Mouse (Mus musculus) intestine, postnatal 0 days (tissue): Measurements from ENCODE around the gene Dmap1. TPM values are rescaled to one million over a fixed set of nuclear protein-coding genes. Genes with fewer than 3 reads are reported as not detected.

Experiments used
- ATAC-seq: fragments of 200-750 bp; cut with Nextera tagmentation; 2 replicates; pipeline ENCODE4 v1.8.0; 2017; ENCODE audit warnings: mild to moderate bottlenecking, moderate TSS enrichment, moderate library complexity
- H3K27ac ChIP-seq: fragments of 300-500 bp; sonication (generic); 2 replicates; pipeline ENCODE4 v1.5.1; 2014; ENCODE audit warnings: mild to moderate bottlenecking, low read depth, low read length, moderate library complexity
- H3K27me3 ChIP-seq: fragments of 300-500 bp; sonication (generic); replicated peaks from 2 replicates; pipeline ENCODE4 v1.6.1; 2014; ENCODE audit warnings: low read length, mixed read lengths; ENCODE audit not compliant: control insufficient read depth, insufficient read depth
- H3K36me3 ChIP-seq: fragments of 300-500 bp; sonication (generic); 2 replicates; pipeline ENCODE4 v1.6.1; 2014; ENCODE audit warnings: mild to moderate bottlenecking, moderate library complexity; ENCODE audit not compliant: control insufficient read depth, insufficient read depth
- H3K4me1 ChIP-seq: fragments of 300-500 bp; sonication (generic); replicated peaks from 2 replicates; pipeline ENCODE4 v1.6.1; 2014; ENCODE audit warnings: antibody characterized with exemption, low read length, mixed read lengths; ENCODE audit not compliant: control insufficient read depth, insufficient read depth
- H3K4me2 ChIP-seq: fragments of 300-500 bp; sonication (generic); replicated peaks from 2 replicates; pipeline ENCODE4 v1.6.1; 2014; ENCODE audit warnings: low read depth, mild to moderate bottlenecking, moderate library complexity
- H3K4me3 ChIP-seq: fragments of 300-500 bp; sonication (generic); 2 replicates; pipeline ENCODE4 v1.5.1; 2014; ENCODE audit warnings: low read depth, low read length
- H3K9ac ChIP-seq: fragments of 300-500 bp; sonication (generic); 2 replicates; pipeline ENCODE4 v1.6.1; 2014; ENCODE audit warnings: mild to moderate bottlenecking, low read depth, low read length
- H3K9me3 ChIP-seq: fragments of 300-500 bp; sonication (generic); 2 replicates; pipeline ENCODE4 v1.6.1; 2016; ENCODE audit warnings: mixed run types; ENCODE audit not compliant: control insufficient read depth
- CTCF ChIP-seq: sonication (generic); IDR thresholded peaks from 2 replicates; pipeline ENCODE4 v1.5.1; 2016; ENCODE audit warnings: low read depth, mild to moderate bottlenecking, control low read depth, antibody characterized with exemption, moderate library complexity
- WGBS: fragments of 180-500 bp; shearing (Covaris S2); extraction: QIAGEN DNeasy Blood & Tissue Kit; methylation state at CpG from one replicate; pipeline ENCODE4 v1.1.7; 2014; 5-methylcytosine and 5-hydroxymethylcytosine counted together
- polyA plus RNA-seq: library from polyadenylated mRNA; unstranded; fragments of >200 nt; fragmentation: Nextera tagmentation; extraction: Ambion mirVana; gene quantifications from 2 replicates; pipeline ENCODE4 v1.2.1, GENCODE M21; 2015

Gene Dmap1
- polyA plus RNA-seq, 1 experiment from 2014 or later: 22.7 TPM

DNA sequence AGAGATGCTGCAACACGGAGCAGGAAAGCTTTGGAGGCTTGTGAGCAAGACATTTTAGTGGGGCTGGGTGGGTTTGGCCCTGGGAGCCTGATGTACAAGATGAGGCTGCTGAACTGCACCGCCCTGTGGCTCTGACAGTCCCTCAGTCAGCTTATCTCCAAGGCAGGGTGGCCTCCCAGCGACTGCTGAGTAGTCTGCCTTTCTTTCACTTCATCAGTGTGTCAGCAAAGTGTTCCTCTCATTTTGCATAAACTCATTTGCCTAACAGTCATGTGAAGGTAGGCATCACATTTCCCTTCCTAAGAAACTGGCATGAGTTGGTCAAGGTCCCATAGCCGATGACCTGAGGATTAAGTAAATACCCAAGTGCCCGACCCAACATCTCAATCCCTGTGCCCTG, 29.3 kb downstream of the Dmap1 start:
- no peak overlapping the region for H3K4me3 ChIP-seq
- H3K27ac ChIP-seq: no peak overlapping the region
- H3K36me3 ChIP-seq: peaks cover 18% of the 10 kb centered on the region; the same call in 1 of the 2 replicates
- H3K9me3 ChIP-seq: no peaks in the 10 kb centered on the region
- no peaks in the 10 kb centered on the region for H3K27me3 ChIP-seq
- H3K4me2 ChIP-seq: no peak overlapping the region
- TF ChIP-seq CTCF: 0 out of 2 replicates have a peak, but pooled peaks have one; percentile 26
- WGBS: 55% methylated on average over 5 of the region's 5 CpGs
- H3K9ac ChIP-seq: no peak overlapping the region
- H3K4me1 ChIP-seq: no peaks in the 10 kb centered on the region
- ATAC-seq: no peak

GRCm38 (mm10) chr4:117651626-117652101, 30.4 kb downstream of the Dmap1 start:
- Histone ChIP-seq H3K27ac (no peak overlapping the region), H3K4me1 (0 out of 2 replicates have a peak, but pooled peaks cover 3% of the 10 kb centered on the region), H3K27me3 (no peaks in the 10 kb centered on the region), H3K4me2 (no peak overlapping the region), H3K9me3 (no peaks in the 10 kb centered on the region), H3K4me3 (no peak overlapping the region), H3K9ac (no peak overlapping the region), H3K36me3 (peaks cover 18% of the 10 kb centered on the region; the same call in 1 of the 2 replicates)
- no peak for ATAC-seq
- no peak for TF ChIP-seq CTCF
- 77% methylated on average over 8 of the region's 8 CpGs for WGBS

GRCm38 (mm10) chr4:117646926-117647755, 34.9 kb downstream of the Dmap1 start:
- no peak for TF ChIP-seq CTCF
- Histone ChIP-seq H3K36me3 (peaks cover 18% of the 10 kb centered on the region; the same call in 1 of the 2 replicates), H3K4me2 (no peak overlapping the region), H3K27me3 (no peaks in the 10 kb centered on the region), H3K4me3 (no peak overlapping the region), H3K9ac (no peak overlapping the region), H3K27ac (peak overlapping the region; percentile 60; the same call in 1 of the 2 replicates), H3K9me3 (no peaks in the 10 kb centered on the region), H3K4me1 (peaks cover 6% of the 10 kb centered on the region; the same call in 1 of the 2 replicates)
- ATAC-seq: no peak
- WGBS: 80% methylated on average over 23 of the region's 23 CpGs

GRCm38 (mm10) chr4:117646496-117646895, 35.6 kb downstream of the Dmap1 start:
- peak overlapping the region; percentile 60 for H3K27ac ChIP-seq
- H3K9ac ChIP-seq: no peak overlapping the region
- H3K4me1 ChIP-seq: peaks cover 10% of the 10 kb centered on the region; the same call in 1 of the 2 replicates
- H3K9me3 ChIP-seq: no peaks in the 10 kb centered on the region
- no peak overlapping the region for H3K4me3 ChIP-seq
- ATAC-seq: no peak
- peaks cover 18% of the 10 kb centered on the region; the same call in 1 of the 2 replicates for H3K36me3 ChIP-seq
- 58% methylated on average over 8 of the region's 8 CpGs for WGBS
- H3K27me3 ChIP-seq: no peaks in the 10 kb centered on the region
- H3K4me2 ChIP-seq: no peak overlapping the region
- TF ChIP-seq CTCF: no peak

DNA sequence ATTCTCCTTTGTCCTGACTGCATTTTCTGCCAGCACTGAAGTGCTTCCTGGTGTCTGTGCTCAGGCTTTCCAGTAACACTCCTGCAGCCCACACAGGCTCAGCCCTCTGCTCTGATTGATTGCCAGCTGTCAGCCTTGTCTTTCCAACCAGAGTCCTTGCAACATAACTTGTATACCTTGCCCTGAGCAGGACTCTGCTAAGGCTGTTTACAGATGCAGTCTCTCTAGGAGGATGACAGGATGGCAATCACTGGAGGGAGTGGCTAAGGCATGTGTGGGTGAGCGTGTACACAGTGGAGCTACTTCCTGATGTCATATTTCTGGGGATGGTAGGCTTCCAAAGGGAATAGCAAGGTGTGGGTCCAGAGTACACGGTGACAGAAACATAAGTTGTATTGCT, 36.2 kb downstream of the Dmap1 start:
- TF ChIP-seq CTCF: no peak
- H3K9ac ChIP-seq: no peak overlapping the region
- ATAC-seq: peak; percentile 93
- H3K27ac ChIP-seq: peak overlapping the region; percentile 60; the same call in 1 of the 2 replicates
- H3K36me3 ChIP-seq: peaks cover 13% of the 10 kb centered on the region; the same call in 1 of the 2 replicates
- H3K4me1 ChIP-seq: peaks cover 15% of the 10 kb centered on the region
- H3K9me3 ChIP-seq: no peaks in the 10 kb centered on the region
- H3K4me2 ChIP-seq: no peak overlapping the region
- no peaks in the 10 kb centered on the region for H3K27me3 ChIP-seq
- H3K4me3 ChIP-seq: no peak overlapping the region
- 37% methylated on average over 2 of the region's 2 CpGs for WGBS

DNA sequence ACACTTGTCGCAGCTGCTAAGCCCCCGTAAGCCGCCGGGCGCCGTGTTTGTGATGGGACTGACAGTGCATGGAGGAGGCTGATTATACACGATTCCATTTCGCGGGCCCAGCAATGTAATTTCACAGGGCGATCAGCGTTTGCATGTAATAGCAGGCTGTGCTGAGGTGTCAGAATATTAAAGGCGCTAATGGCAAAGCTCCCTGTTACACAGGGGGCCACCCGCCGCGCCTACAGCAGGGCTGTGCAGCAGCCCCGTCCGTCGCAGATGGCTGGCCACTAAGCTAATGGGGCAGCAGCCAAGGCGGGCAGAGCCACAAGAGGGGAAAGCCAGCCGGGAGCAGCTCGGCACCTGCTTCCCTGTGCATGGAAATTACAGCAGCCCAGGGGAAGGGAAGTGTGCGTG, 37.0 kb downstream of the Dmap1 start:
- H3K27me3 ChIP-seq: no peaks in the 10 kb centered on the region
- no peaks in the 10 kb centered on the region for H3K9me3 ChIP-seq
- WGBS: 74% methylated on average over 22 of the region's 22 CpGs
- no peak overlapping the region for H3K4me2 ChIP-seq
- no peak for ATAC-seq
- H3K4me3 ChIP-seq: no peak overlapping the region
- no peak overlapping the region for H3K9ac ChIP-seq
- peak overlapping the region; percentile 21 for H3K27ac ChIP-seq
- H3K4me1 ChIP-seq: peaks cover 17% of the 10 kb centered on the region
- TF ChIP-seq CTCF: no peak
- peaks cover 9% of the 10 kb centered on the region; the same call in 1 of the 2 replicates for H3K36me3 ChIP-seq
